Mouse (Mus musculus) cerebellum, postnatal 4 days (tissue): ENCODE results near the gene Sptssa.
A peak's percentile ranks its signal among the peaks of the same experiment; 100 is the strongest.
"Not testable (repeated sequence)": the region's sequence is repeated elsewhere in the genome, so short reads cannot be mapped to it uniquely, and the experiment has no call there.

ENCODE experiments used
- DNase-seq, 2 experiments: peaks; one replicate each; pipeline ENCODE4 v3.0.0; 2022; ENCODE audit warnings: low spot score in 2 of 2, mixed read lengths in 1 of 2

Gene Sptssa

DNA sequence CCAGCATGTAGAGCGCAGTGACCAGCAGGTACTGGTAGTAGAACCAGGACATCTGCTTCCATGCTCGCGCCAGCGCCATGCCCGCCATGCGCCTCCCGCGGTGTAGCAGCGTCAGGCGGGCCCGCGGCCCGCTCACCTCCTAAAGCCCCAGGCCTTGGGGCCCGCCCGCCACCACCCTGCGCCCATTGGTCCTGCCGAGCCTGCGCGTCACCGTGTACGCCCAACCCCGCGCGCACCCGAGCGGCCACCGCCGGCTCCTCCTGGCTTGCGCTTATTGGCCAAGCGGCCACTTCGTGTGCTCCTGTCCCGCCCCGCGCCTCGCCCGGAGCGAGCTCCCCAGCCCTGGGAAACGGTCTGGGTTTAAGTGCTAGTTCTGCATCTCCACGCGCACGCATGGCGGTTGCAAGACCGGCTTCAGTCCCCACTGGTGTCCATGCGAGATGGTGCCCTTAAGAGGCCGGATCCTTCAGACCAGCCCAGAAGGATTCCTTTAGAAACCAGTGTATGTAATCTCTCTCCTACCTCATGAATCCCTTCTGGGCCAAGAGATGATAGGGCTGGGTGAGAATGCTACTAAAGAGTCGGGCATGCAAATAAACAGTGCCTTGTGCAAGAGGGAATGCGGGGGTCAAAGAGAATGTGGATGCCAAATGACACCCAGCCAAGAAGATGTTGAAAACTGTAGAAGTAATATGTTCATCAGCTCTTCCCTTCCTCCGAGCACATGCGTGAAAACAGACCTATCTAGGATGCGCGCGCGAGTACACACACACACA, at the start of gene Sptssa:
TSS of gene Sptssa (minus strand) at position 178 of the 776 bp plus-strand sequence.
- peak; percentile 89 to 95 for DNase-seq

DNA sequence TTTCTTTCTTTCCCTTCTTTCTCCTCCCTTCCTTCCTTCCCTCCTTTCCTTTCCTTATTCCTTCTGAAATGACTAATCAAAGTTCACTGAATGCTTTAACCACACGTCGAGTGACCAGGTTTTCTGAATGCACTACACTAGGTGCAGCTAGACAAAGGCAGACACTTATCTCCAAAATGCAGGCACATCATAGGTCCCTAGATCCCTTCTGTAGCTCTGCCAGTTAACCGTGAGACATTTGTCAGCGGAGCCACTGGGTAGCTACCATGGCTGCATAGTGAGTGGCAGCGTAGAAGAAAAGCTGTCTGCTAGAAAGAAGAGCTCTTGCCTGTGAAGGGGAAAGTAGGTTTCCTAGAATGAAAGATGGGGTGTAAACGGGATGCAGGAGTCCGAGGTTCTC, 43.0 kb upstream of the Sptssa start:
- no peak for DNase-seq

DNA sequence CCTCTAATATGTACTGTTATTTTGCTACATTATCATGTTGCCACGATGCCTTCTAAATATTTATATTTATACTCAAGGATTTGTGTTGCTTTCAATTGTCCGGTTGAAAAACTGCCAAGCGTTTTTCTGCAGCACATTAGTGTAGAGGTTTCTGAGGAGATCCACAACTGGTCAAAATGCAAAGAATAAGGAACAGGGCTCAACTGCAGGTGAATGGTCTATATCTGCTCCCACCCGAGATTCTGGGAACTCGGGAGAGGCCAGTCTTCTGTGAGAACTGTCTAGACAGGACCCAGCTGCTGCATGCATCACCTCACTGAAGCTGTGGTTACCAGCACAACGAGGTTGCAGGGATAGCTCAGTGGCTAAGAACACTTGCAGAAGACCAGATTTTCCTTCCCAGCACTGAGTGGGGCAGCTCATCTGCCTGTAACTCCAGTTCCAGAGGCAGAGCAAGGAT, 41.4 kb upstream of the Sptssa start:
- peak in 1 of 2 experiments; percentile 17 for DNase-seq

DNA sequence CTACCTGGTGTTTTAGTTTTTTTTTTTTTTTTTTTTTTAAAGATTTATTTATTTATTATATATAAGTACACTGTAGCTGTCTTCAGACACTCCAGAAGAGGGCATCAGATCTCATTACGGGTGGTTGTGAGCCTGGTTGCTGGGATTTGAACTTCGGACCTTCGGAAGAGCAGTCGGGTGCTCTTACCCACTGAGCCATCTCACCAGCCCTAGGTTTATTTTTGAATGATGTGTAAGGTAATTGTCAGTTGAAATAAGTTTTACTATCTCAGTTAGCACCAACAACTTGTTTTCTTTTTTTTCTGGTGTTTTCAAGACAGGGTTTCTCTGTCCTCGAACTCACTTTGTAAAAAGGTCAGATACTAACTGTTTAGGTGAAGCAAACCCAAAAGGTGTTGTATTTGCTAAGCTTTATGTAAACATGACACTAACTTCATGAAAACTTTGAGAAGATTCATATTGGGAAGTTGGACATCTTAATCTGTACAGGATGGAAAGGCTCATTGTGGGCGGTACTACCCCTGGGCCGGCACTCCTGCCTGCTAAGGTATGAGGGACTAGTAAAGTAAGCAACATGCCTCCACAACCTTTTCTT, 40.7 kb upstream of the Sptssa start:
- DNase-seq = peak in 1 of 2 experiments; percentile 12

DNA sequence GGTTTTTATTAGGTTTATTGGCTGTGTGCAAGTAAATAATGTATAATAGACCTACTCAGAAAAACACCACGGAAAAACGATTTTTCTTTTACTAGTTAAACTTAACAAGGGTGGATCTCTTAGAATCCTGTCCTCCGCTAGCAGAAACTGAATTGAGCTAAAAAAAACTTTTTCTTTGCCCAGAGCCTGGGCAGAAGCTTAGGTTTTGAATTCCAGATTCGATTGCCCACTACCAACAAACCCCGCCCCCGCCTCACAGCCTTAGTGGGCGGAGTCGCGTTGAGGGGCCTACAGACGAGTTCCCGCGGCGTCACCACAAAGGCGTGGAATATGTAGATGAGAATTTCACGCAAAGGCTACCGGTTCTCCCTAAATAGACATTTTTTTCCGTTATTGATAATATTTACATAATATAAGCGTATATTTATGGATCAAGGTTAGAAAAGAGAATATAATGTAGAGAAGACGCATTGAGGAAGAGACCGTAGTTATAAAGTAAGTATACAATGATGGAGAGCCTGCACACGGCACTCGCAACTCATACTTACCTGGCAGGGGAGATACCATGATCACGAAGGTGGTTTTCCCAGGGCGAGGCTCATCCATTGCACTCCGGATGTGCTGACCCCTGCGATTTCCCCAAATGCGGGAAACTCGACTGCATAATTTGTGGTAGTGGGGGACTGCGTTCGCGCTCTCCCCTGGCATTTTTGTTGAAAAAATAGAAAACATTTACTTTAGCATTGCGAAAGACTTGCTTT, 40.0 kb upstream of the Sptssa start:
- peak; percentile 75 to 93 for DNase-seq

DNA sequence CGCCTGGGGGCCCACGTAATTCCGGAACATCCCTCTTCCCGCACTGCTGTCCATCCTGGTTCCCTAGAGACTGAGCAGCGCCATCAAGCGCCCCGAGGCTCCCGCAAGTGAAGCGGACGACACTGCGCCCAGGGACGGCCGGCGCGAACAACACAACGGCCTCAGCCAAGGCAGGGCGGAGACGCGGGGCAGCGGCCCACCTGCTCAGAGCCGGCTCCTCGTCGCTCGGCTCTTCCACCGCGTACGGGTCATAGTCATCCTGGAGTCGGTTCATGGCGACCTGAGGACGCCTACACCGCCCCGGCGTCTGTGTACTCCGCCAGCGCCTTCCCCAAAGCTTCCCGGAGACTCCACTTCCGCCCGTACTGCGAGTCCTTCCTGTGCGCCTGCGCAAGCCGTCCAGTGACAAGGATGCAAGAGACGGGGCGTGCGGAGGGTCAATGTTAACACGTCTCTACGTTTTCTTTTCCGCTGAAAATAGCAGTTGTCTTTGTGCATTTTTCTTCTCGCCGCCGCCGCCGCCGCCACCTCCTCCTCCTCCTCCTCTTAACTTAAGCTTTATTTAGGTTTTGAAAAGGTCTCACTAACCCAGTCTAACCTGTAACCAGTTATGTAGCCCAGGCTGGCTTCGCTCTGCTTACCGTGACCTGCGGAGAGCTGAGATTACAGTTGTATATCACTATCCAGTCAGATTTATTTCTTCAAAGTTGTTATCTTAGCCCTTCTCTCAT, 39.3 kb upstream of the Sptssa start, which contains the start of gene Eapp:
TSS of gene Eapp (minus strand) at position 387 of the 731 bp plus-strand sequence.
- DNase-seq = peak; percentile 88 to 95

DNA sequence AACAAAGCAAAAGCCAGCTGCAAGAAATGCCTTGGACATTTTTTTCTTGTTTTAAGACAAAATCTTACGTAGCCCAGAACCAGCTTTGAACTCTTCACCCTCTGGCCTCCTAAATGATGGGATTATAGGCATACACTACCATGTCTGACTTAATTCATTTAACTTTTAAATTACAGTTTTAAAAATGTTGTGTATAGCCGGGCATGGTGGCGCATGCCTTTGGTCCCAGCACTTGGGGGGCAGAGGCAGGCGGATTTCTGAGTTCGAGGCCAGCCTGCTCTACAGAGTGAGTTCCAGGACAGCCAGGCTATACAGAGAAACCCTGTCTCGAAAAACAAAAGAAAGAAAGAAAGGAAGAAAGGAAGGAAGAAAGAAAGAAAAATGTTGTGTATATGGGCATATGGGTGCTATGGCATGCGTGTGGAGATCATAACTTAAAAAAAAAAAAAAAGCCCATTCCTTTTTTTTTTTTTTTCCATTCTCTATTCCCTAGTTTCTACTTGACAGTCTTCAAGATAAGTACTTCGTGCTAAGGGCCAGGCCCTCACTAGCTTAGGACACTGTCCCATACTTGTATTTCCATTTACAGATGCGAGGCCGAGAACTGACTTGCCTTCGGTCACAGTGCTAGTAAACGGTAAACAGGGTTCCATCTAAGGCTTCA, 38.6 kb upstream of the Sptssa start:
- no peak for DNase-seq

DNA sequence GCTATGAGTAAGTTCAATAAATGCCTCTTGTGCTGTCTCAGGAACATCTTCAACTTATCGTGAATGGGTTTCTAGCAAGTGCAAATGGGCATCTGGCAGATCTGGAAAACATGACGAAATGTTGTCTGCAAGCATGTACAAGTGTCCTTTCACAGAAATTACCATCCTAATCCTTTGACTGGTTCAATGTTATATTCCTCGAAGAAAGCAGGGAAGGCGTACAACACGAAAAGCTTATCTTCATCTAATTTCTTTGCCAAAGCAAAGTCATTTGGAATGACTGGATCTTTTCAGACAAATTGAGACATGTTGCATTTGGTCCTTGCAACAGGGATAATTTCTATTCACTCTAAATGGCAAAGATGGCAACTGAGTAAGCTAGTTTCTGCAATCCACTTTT, 32.7 kb upstream of the Sptssa start:
- no peak for DNase-seq

DNA sequence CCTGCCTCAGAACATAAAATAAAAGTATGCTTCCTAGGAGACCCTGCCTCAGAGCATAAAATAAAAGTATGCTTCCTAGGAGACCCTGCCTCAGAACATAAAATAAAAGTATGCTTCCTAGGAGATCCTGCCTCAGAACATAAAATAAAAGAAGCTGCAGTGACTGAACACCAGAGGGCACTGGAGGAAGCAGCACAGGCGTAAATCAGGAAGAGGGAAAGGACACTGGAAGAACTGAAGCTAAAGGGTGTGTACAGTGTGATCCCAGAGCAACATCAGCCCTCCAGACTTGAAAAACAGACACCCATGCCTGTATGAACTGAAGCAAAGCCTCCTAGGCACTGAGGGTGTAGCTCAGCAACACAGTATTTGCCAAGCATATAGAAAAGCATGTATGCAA, 26.8 kb upstream of the Sptssa start:
- DNase-seq = no peak

DNA sequence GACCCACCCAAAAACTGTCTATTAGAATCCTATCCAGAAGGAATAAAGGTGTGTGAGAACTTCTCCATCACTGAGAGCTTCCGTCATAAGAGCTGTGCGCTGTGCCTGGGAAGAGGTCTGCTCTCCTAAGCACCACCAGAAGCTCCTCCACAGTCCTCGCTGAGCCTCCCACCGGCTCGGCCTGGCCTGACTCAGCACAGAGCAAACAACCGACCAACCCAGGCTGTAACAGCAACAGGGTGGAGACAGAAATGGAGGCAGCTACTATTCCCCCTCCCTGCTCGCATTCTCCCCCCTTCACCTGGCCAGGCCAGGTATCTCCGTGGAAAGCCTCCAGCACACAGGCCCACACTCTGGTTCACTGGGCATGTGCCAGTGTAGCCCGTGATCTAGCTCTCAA, 20.3 kb upstream of the Sptssa start:
- no peak for DNase-seq

DNA sequence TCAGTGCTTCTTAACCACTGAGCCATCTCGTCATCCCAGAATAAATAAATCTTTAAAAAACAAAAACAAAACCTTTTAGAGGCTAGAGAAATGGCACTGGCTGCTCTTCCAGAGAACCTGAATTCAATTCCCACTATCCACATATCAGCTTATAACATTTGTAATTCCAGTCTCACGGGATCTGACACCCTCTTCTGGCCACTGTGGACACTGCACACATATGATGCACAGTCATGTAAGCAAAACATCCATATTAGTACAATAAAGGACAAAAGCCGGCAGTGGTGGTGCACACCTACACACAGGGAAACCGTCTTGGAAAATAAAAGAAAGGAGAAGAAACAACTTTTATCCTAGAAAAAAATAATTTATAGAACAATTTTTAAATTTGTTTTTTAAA, 19.0 kb upstream of the Sptssa start:
- no peak for DNase-seq

DNA sequence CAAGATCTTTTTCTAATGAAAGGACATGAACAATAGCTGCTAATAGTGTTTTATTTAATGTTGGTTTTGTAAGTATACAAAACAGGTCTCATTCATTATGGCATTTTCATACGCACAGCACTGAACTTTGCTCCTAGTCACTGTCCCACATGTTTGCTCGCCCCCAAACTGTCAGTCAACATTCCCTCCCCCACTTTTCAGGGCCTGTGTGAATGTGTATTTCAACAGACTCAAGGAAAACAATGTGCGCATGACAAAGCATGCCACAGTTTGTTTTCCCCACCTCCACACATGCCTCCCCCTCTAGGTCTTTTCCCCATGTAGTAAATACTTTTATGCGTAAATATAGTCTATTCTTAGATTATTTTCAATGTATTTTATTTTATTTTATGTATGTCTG, 14.9 kb upstream of the Sptssa start:
- DNase-seq = no peak

DNA sequence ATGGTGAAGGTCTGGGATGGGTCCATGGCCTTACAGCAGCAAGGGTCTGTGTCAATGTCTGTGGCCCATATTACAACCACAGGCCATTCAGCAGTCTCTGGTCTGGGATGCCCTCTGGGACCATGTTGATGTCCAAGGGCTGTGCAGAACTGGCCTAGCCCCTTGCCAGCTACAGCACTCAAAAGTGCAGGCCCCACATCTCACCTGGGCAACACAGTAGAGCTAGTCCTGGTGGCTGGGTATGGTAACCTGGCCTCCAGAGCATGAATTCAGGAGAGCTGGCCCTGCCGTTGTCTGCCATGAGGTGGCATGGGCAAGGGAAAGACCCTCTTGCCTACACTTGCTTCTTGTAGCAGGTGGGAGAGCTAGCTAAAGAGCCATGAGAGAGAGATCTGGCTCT, 11.8 kb upstream of the Sptssa start:
- DNase-seq = no peak

DNA sequence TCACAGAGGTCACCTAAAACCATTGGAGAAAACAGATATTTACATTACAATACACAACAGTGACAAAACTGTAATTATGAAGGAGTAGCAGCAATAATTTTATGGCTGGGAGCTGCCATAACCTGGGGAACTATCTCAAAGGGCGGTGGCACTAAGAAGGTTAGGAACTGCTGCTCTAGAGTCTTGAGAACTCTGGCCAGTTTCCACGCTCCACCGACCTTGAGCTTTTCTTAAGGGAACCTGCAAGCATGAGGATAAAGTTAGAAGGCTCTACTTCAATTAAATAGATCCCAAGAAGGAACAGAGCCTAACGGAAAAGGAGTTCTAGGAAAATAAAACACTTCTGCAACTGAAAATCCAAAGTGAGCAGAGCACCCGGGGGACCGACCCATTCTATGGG, 9.2 kb upstream of the Sptssa start:
- no peak for DNase-seq

DNA sequence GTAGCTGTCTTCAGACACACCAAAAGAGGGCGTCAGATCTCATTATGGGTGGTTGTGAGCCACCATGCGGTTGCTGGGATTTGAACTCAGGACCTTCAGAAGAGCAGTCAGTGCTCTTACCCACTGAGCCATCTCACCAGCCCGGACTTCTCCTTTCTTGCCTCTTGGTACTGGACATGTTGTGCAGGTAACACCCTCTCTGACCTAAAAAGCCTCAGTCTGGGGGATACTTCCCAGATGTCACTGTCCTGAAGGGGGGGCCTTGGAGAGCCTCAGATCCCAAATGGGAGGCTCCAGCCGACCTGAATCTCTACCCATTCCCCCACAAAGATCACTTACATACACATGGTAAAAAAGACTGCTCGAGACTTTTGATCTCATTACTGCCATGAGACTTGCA, 5.1 kb upstream of the Sptssa start:
- DNase-seq = not testable (repeated sequence)

DNA sequence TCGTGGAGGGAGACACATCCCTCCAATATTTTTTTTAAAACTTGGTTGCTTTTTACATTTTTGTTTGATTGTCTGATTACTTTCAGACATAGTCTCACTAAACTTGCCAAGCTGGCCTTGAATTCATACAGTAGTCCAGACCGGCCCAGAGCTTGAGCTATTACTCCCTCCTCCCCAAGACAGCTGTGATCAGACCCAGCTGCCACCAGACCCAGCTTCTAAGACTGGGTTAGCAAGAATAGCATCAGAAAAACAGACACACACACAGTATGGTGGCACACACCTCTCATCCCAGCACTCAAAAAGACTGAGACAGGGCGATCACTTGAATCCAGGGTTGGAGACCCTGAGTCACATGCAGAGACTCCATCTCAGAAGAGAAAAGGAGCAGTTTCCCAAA, 3.5 kb upstream of the Sptssa start:
- no peak for DNase-seq

DNA sequence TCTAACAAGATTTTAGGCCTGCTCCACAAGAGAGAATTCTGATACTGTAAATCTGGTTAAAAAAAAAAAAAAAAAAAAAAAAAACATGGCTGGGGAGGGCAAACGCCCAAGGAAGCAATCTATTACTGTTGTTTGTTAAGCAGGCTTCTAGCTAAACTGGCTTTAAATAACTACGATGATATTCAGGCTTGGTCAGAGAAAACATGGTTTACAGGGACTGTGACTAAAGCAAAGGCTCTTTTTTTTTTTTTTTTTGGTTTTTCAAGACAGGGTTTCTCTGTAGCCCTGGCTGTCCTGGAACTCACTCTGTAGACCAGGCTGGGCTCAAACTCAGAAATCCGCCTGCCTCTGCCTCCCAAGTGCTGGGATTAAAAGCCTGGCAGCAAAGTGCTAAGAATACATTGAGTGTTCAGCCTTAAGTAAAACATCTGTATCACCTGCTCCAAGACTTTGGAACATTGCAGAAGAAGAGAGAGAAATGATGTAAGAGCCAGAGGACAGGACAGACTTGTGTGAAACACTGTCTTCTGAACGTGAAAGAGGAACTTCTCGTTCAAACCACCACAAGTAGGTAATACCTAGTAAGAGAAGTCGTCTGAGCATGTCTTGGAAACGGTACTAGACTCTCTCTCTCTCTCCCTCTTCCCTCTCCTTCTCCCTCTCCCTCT, 2.2 kb upstream of the Sptssa start:
- no peak for DNase-seq

DNA sequence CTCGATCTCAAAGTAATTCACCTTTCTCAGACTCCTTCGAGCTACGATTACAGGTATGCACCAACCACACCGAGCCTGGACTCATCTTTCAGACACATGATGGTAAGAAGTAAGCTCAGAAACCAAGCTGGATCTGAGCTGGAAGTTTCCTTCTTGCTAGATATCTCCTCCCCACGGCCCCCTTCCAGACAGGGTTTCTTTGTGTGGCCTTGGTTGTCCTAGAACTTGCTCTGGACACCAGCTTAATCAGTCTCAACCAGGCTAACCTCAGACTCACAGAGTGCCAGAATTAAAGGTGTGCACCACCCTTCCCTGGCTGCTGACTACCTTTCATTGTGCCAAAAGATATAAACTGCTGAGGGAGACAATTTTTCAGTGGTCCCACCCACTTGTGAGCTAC, 1.6 kb upstream of the Sptssa start:
- DNase-seq = no peak

DNA sequence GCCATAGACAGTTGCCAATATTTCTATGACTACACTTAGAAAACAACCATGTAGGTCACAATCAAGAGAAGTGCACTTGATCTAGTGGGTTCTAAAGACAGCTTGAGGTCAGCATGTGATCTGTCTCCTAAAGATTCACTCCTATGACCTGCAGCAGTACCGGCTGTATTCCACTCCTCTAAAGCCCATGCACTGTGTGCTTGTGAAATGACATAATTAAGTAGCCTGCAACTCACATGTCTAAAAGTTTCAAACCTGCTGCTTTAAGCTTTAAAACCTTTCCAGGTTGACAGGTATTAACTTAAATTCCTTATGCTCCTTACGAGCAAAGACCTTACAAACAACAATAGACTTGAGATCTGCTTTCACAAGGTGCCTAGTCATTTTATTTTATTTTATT, 853 bp upstream of the Sptssa start:
- DNase-seq = no peak

DNA sequence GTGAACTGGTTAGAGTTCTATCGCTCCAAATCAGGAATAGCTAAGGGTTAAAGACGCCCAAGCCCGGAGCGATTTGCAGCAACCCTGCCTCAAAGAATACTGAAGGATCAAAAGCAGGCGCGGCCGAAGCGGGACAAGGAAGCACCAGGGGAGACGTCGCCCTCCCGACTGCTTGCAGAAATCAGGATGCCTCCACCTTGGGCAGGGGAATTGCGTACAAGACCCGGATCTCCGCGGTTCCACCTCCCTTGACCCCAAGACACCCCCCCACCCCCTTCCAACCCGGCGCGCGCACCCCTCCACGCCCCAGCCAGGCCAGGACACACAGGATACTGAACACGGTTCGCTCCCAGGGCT, 356 bp downstream of the Sptssa start:
- no peak for DNase-seq
